Mouse (Mus musculus): Measurements from ENCODE around the gene Entpd1.
A peak's percentile ranks its signal among the peaks of the same experiment; 100 is the strongest.

The Entpd1 gene

DNA sequence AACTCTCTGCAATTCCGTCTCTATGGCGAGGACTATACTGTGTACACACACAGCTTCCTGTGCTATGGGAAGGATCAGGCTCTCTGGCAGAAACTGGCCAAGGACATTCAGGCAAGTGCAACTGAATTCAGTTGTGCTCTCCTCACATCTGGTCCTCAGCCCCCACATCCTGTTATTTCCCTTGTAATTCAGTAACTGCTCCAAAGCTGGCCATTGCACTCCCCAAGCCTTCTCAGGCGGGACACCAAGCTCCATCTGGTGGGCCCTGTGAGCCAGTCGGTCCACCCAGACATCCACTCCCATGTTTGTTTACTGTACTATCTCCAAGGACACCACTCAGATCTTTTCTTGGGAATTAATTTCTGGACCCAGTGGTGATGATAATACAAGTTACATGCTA, 114.0 kb downstream of the Entpd1 start:
- peak in 1 of 2 experiments; percentile 44 for DNase-seq (ENCODE audit: low spot score in 2 of 2)

GRCm38 (mm10) chr19:40726614-40727013, 114.4 kb downstream of the Entpd1 start:
- no peak for DNase-seq (ENCODE audit: low spot score in 2 of 2)

DNA sequence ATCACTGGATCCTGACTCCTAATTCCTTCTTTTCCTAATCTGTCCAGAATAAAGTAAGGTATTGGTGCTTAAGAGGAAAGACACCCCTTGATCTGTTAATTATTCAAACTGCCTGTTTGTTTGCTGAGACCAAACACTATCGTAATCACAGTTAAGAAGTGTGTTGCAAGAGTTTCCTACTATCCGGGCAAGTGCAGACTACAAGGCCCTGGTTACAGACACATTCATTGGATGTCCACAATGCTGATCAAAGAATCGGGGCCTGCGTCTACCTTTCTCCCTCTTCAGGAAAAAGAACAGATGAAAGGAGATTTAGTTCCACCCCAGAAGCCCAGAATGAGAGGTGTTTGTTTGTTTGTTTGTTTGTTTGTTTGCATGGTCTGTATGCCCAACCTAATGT, 116.0 kb downstream of the Entpd1 start:
- no peak for DNase-seq (ENCODE audit: low spot score in 2 of 2)

DNA sequence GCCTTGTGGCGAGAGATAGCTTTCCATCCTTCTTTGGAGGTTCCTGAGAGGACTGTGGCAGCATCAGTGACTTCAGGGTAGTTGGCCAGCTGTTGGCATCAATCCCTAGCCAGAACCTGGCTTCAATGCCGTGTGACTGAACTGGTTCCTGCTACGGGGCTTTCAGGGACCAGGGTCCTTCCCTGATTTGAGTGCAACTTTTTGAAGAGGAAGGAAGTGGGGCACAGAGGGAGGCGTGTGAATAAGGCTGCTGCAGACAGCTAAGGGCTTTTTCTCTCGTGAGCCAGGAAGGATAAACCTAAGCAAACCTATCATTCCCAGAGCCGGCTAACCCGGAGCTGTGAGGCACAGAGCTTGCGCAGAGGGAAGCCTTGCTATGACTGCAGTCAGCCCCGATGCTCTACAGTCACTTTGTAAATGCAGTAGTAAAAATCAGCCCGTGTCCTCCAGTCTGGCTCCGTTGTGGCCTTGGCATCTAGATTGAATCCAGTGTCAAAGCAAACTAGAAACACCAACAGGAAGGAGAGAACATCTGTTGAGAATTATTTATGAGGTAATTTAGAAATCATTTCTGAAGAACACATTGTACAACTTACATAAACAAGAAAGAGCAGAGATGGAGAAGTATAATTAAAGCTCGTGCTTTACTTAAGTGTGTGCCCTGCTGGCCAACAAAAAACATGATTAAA, 116.7 kb downstream of the Entpd1 start:
- no peak for DNase-seq (ENCODE audit: low spot score in 2 of 2)

- DNase-seq (ENCODE audit: low spot score in 2 of 2), result no peak
Observed at GRCm38 (mm10) chr19:40733409-40733808, 121.2 kb downstream of the Entpd1 start.

GRCm38 (mm10) chr19:40733849-40734248, 121.7 kb downstream of the Entpd1 start:
- DNase-seq (ENCODE audit: low spot score in 2 of 2), result no peak

DNA sequence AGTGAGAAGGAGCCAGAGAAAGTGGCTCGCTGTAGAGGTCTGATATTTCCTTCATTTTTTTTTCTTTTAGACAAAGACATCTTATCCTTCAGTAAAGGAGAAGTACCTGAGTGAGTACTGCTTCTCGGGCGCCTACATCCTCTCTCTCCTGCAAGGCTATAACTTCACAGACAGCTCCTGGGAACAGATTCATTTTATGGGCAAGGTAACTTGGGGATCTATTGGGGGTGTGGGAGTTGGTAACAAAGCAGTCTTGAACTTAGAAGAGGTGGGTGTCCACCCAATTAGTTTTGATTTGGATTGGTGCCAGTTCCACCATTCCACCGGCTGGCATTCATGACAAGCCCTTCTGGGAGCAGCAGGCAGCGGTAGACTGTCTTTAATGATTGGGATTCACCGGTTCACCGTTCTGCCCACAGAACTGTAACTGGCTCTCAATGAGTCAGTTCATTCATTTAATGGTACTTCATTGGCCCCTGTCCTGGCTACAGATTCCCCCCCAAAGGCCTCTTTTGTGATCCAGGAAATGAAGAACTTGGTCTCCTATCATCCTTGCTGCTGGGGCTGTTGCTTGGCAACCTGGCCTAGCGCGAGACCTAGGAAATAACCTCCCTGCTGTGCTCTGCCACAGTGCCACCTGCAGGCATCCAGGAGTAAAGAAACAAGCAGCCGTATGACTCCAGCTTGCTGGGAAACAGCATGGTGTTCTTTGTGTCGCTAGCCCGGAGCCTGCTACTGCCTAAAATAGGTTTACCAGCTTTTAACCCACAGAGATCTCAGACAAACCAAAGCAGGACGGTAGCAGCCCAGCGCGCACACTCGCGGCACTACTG, 124.7 kb downstream of the Entpd1 start:
- peak; percentile 29 to 31 for DNase-seq (ENCODE audit: low spot score in 2 of 2)

- DNase-seq (ENCODE audit: low spot score in 2 of 2), result no peak
Observed at GRCm38 (mm10) chr19:40737613-40738012, 125.4 kb downstream of the Entpd1 start.

- no peak for DNase-seq (ENCODE audit: low spot score in 2 of 2)
Observed at GRCm38 (mm10) chr19:40738683-40739324, 126.6 kb downstream of the Entpd1 start.

GRCm38 (mm10) chr19:40746603-40747002, 134.4 kb downstream of the Entpd1 start:
- DNase-seq (ENCODE audit: low spot score in 2 of 2), result no peak

DNA sequence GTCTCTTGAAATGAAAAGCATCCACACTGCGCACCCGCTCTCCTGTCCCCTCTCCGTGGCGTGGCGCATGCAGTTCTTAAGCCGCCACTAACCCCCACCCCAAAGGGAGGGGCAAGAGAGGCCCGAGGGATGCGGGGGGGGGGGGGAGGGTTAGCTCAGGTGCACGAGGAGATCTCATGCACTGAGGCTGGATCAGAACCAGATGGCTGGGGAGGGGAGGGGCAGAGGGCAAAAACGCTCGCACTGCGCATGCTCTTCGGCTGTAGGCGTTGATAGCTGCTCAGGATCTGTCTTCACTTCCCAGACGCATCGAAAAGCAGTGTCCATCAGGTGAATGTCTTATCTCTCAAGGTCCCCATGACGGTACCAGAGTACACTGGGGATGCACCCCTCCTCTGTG, 136.4 kb downstream of the Entpd1 start, which contains the start of gene Cc2d2b:
TSS of gene Cc2d2b (plus strand) at position 195 of the 400 bp plus-strand sequence.
- DNase-seq (ENCODE audit: low spot score in 2 of 2), result no peak

- DNase-seq (ENCODE audit: low spot score in 2 of 2), result no peak
Observed at GRCm38 (mm10) chr19:40754311-40754710, 142.1 kb downstream of the Entpd1 start.

GRCm38 (mm10) chr19:40760071-40760470, 147.9 kb downstream of the Entpd1 start:
- no peak for DNase-seq (ENCODE audit: low spot score in 2 of 2)

GRCm38 (mm10) chr19:40762023-40762759, 150.0 kb downstream of the Entpd1 start:
- peak in 1 of 2 experiments; percentile 8 for DNase-seq (ENCODE audit: low spot score in 2 of 2)

DNA sequence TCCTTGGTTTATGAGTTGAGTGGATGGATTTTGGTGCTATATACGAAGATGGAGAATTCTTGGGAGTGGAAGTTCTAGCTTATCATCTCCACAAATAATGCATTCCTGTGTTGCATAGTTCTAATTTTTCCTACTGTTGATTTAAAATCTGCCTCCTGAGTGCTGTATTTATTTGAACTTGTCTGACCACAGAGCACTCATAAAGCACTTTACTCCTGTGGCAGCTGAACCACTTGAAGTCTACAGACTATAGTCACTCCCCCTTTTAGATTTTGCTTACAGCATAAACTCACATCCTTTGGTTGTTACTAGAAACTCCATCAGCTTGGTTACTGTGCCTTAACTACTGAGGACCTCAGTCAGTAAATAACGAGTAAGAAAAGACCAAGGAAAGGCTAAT, 155.0 kb downstream of the Entpd1 start:
- no peak for DNase-seq (ENCODE audit: low spot score in 2 of 2)

DNA sequence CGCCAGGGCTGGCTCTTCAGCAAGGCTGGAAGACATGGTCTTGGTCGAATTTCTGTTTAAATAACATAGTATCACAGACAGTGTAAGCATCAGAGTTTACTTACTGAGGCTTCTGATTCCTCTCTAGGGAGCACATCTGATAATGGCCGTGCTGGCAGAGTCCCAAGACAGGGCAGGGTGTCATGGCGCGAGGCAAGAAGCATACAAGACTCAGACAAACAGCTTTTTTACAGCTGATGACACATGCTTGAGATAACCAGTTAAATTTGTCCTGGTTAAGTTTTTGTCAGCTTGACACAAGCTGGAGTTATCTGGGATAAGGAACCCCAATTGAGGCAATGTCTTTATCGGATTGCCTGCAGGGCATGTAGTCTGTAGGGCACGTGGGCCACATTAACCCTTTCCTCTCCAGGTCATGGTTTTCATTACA, 157.2 kb downstream of the Entpd1 start:
- no peak for DNase-seq (ENCODE audit: low spot score in 2 of 2)

DNA sequence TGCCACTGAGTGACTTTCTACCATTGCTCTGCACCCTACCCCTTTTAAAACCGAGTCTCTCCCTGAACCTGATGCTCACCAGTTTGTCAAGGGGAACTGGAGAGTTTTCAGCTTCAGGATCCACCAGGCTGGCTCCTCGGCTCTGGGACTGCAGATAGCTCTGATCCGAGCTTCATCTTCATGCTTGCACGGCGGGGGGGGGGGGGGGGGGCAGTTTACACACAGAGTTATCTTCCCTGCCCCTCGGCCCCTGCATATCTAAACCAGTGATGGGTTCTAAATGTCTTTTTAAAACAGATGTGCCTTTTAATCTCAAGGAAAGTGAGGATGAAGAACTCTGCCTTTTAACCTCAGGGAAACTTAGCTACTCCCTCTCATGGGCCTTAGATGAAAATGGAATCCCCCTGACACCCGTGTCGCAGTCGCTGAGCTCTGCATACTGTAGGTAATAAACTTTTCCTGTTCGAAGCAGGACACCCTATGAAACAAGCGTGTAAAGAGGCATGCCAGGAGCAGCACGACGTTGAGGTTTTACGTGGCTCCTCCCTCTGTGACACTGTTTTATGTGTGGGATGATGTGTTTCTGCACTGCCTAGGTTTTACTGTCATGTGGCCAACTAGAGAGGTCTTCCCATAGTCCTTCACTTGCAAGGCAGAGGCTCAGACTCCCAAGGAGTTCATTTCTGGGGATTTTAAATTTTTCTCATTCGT, 176.0 kb downstream of the Entpd1 start:
- DNase-seq (ENCODE audit: low spot score in 2 of 2), result no peak

- DNase-seq (ENCODE audit: low spot score in 2 of 2), result no peak
Observed at GRCm38 (mm10) chr19:40788715-40789084, 176.5 kb downstream of the Entpd1 start.

All from urinary bladder, adult 18-20 months (tissue).